Mouse (Mus musculus) testis, adult 2 months (tissue): ENCODE measurements around the gene Tmem184a.

Experiments used
- CTCF ChIP-seq: fragments of 200-500 bp; IDR thresholded peaks from 2 replicates; pipeline ENCODE4 v1.5.1; 2012; ENCODE audit warnings: low read depth, mild to moderate bottlenecking, inconsistent platforms, low read length, moderate library complexity; ENCODE audit not compliant: control insufficient read depth, insufficient read depth, insufficient replicate concordance
- POLR2A ChIP-seq: fragments of 200-500 bp; IDR thresholded peaks from 2 replicates; pipeline ENCODE4 v1.6.1; 2012; ENCODE audit warnings: low read depth, mild to moderate bottlenecking, inconsistent platforms, low read length, moderate library complexity; ENCODE audit not compliant: control insufficient read depth

GRCm38 (mm10) chr5:139804573-139805111 lies 15.1 kb downstream of the Tmem184a start:
- no peak for TF ChIP-seq CTCF
- TF ChIP-seq POLR2A: no peak; the same call in 1 of the 2 replicates
